Comparison of ENCODE assay signal across 8 mouse cellular contexts in genomic region chr5:65764786-65765634, GRCm38 (mm10). TPM values are rescaled to one million over a fixed set of nuclear protein-coding genes. Genes with fewer than 3 reads are reported as not detected.
A peak's percentile ranks its signal among the peaks of the same experiment; 100 is the strongest.
DNase-seq lines count a peak whose midpoint lies in the region; ATAC-seq and TF ChIP-seq lines count a peak whose summit lies in the region.

No protein-coding gene starts in this region.

- H3K27me3 ChIP-seq in embryonic facial prominence, embryonic 14.5 days (replicated peaks; ENCODE audit: control insufficient read depth, insufficient read depth, low read length), result no peaks in the 10 kb centered on the region
- H3K27me3 ChIP-seq in limb, embryonic 12.5 days, result no peaks in the 10 kb centered on the region
- no peaks in the 10 kb centered on the region for H3K27me3 ChIP-seq in midbrain, embryonic 14.5 days (ENCODE audit: control insufficient read depth, insufficient read depth, low read length)

- peak overlapping the region; percentile 100 for H3K9ac ChIP-seq in embryonic facial prominence, embryonic 14.5 days (ENCODE audit: low read depth, low read length)
- H3K9ac ChIP-seq in limb, embryonic 12.5 days (replicated peaks), result peak overlapping the region; percentile 99
- peak overlapping the region; percentile 100 for H3K9ac ChIP-seq in midbrain, embryonic 14.5 days (replicated peaks; ENCODE audit: low read length)

- no peaks in the 10 kb centered on the region; the same call in 1 of the 2 replicates for H3K4me1 ChIP-seq in bone marrow, adult 2 months (ENCODE audit: control insufficient read depth, insufficient read depth, low read length)
- no peaks in the 10 kb centered on the region for H3K4me1 ChIP-seq in embryonic facial prominence, embryonic 14.5 days (ENCODE audit: control insufficient read depth, insufficient read depth, low read length)
- peaks cover 7% of the 10 kb centered on the region for H3K4me1 ChIP-seq in limb, embryonic 12.5 days (replicated peaks)
- H3K4me1 ChIP-seq in midbrain, embryonic 14.5 days (ENCODE audit: control insufficient read depth, insufficient read depth, low read length), result peaks cover 13% of the 10 kb centered on the region; the same call in 1 of the 2 replicates

- no peak for TF ChIP-seq CTCF in bone marrow, adult 2 months (IDR thresholded peaks at IDR 0.05; ENCODE audit: control insufficient read depth, insufficient read depth, low read length)

- peak overlapping the region; percentile 76 for H3K4me2 ChIP-seq in embryonic facial prominence, embryonic 14.5 days (ENCODE audit: low read depth, low read length)
- peak overlapping the region; percentile 76 for H3K4me2 ChIP-seq in limb, embryonic 12.5 days
- H3K4me2 ChIP-seq in midbrain, embryonic 14.5 days (ENCODE audit: low read length), result peak overlapping the region; percentile 81

- DNase-seq in 416B (ENCODE audit: low read depth), result peak; percentile 99
- peak; percentile 98 for DNase-seq in embryonic facial prominence, embryonic 14.5 days (ENCODE audit: low spot score)
- DNase-seq in heart, adult 18-20 months, result peak; percentile 90 to 94
- DNase-seq in kidney, adult 18-20 months, result peak; percentile 86
- DNase-seq in midbrain, embryonic 14.5 days, result peak; percentile 95
- peak; percentile 78 for DNase-seq in spleen, adult 12 weeks (ENCODE audit: low spot score)

- H3K9me3 ChIP-seq in embryonic facial prominence, embryonic 14.5 days (ENCODE audit: control insufficient read depth, low read length), result no peaks in the 10 kb centered on the region
- no peaks in the 10 kb centered on the region for H3K9me3 ChIP-seq in limb, embryonic 12.5 days
- no peaks in the 10 kb centered on the region for H3K9me3 ChIP-seq in midbrain, embryonic 14.5 days (ENCODE audit: control insufficient read depth, low read length)

- ATAC-seq in embryonic facial prominence, embryonic 14.5 days (ENCODE audit: low read depth), result peak; percentile 92
- ATAC-seq in limb, embryonic 12.5 days (ENCODE audit: insufficient number of reproducible peaks, insufficient read depth, low FRiP score, low TSS enrichment, low read depth), result peak; percentile 84
- ATAC-seq in midbrain, embryonic 14.5 days (ENCODE audit: low FRiP score, low TSS enrichment), result peak; percentile 87

- H3K36me3 ChIP-seq in embryonic facial prominence, embryonic 14.5 days (ENCODE audit: control insufficient read depth, insufficient read depth, low read length), result peaks cover 8% of the 10 kb centered on the region; the same call in 1 of the 2 replicates
- H3K36me3 ChIP-seq in limb, embryonic 12.5 days, result peaks cover 10% of the 10 kb centered on the region; the same call in 1 of the 2 replicates
- no peaks in the 10 kb centered on the region for H3K36me3 ChIP-seq in midbrain, embryonic 14.5 days (ENCODE audit: control insufficient read depth, insufficient read depth, low read length)

- peak overlapping the region; percentile 99 for H3K27ac ChIP-seq in bone marrow, adult 2 months (ENCODE audit: control insufficient read depth, insufficient read depth, low read depth, low read length, poor library complexity)
- H3K27ac ChIP-seq in embryonic facial prominence, embryonic 14.5 days (replicated peaks; ENCODE audit: low read depth, low read length), result peak overlapping the region; percentile 100
- peak overlapping the region; percentile 100 for H3K27ac ChIP-seq in limb, embryonic 12.5 days
- H3K27ac ChIP-seq in midbrain, embryonic 14.5 days (replicated peaks; ENCODE audit: low read depth, low read length), result peak overlapping the region; percentile 100

- peak overlapping the region; percentile 91 for H3K4me3 ChIP-seq in bone marrow, adult 2 months (replicated peaks; ENCODE audit: control insufficient read depth, low read depth, low read length)
- H3K4me3 ChIP-seq in embryonic facial prominence, embryonic 14.5 days (ENCODE audit: low read depth, low read length), result peak overlapping the region; percentile 93
- peak overlapping the region; percentile 86 for H3K4me3 ChIP-seq in limb, embryonic 12.5 days (replicated peaks)
- peak overlapping the region; percentile 97 for H3K4me3 ChIP-seq in midbrain, embryonic 14.5 days (replicated peaks; ENCODE audit: low read depth, low read length)

- WGBS in bone marrow, adult 2 months, result 2% methylated on average over 36 of the region's 36 CpGs
- WGBS in embryonic facial prominence, embryonic 14.5 days, result 4% methylated on average over 36 of the region's 36 CpGs
- 6% methylated on average over 36 of the region's 36 CpGs for WGBS in limb, embryonic 12.5 days
- 4% methylated on average over 36 of the region's 36 CpGs for WGBS in midbrain, embryonic 14.5 days

- no peak for TF ChIP-seq POLR2A in bone marrow, adult 2 months (IDR thresholded peaks at IDR 0.05; ENCODE audit: borderline replicate concordance, control insufficient read depth, low read depth, low read length)

RNA-seq across cellular contexts. Expression of gene N4bp2, which starts 1.7 kb away (rescaled TPM):
- polyA plus RNA-seq in bone marrow, adult 2 months (2011; ENCODE audit: insufficient read depth, insufficient read length, low replicate concordance, missing spikeins), result 4.3 and 11.2 TPM in 2 replicates
- 33.6 and 34.6 TPM in 2 replicates for polyA plus RNA-seq in embryonic facial prominence, embryonic 14.5 days (2014; fragmentation: Nextera tagmentation; extraction: Ambion mirVana)
- 10 to 100 TPM in 1 of 2 experiments, 1 to 10 TPM in 1; 9.8 to 11.5 TPM for total RNA-seq in heart, adult 18-20 months (2021)
- 45.5 and 46.1 TPM in 2 replicates for polyA plus RNA-seq in limb, embryonic 12.5 days (2016; fragmentation: Nextera tagmentation; extraction: Ambion mirVana)
- polyA plus RNA-seq in midbrain, embryonic 14.5 days (2014; fragmentation: Nextera tagmentation; extraction: Ambion mirVana), result 26.1 and 32.6 TPM in 2 replicates

Comparison
In these comparisons a context has a peak if more than half of its experiments do, and no peak if none do; other contexts are left out.
1. Peak in every context shown above with its lines: DNase-seq, ATAC-seq, H3K4me3 ChIP-seq and H3K27ac ChIP-seq.